Mouse (Mus musculus) adrenal gland, adult 2 months (tissue): ENCODE measurements at regions not wholly inside any gene's neighbourhood (a gene's known extent, or its start where the extent isn't known, plus 50 kb on each side); places are given as distances from the start of the nearest gene placed in this dataset.

Experiments used
- DNase-seq: peaks from one replicate; pipeline ENCODE4 v3.0.0; 2021

GRCm38 (mm10) chr11:12180351-12180750, 141.9 kb upstream of the Grb10 start:
- no peak for DNase-seq

- DNase-seq = no peak
Measured at GRCm38 (mm10) chr11:12172429-12172828, 133.9 kb upstream of the Grb10 start.

GRCm38 (mm10) chr11:12171312-12171711, 132.8 kb upstream of the Grb10 start:
- DNase-seq = peak; percentile 11

GRCm38 (mm10) chr11:12168432-12168831, 129.9 kb upstream of the Grb10 start:
- DNase-seq = no peak
